Mouse (Mus musculus) testis, postnatal 10 days (tissue): ENCODE results near the gene Dennd1b.

Experiments
- DNase-seq: peaks from one replicate; pipeline ENCODE4 v3.0.0; 2021; ENCODE audit warnings: low spot score

Gene Dennd1b

GRCm38 (mm10) chr1:138963161-138963867 lies at the start of gene Dennd1b:
Gene Dennd1b, plus strand, starts transcription at chr1:138963435.
- peak; percentile 79 for DNase-seq

- no peak for DNase-seq
Measured at GRCm38 (mm10) chr1:138915596-138915995, 47.6 kb upstream of the Dennd1b start.

GRCm38 (mm10) chr1:138919601-138920000 lies 43.6 kb upstream of the Dennd1b start:
- no peak for DNase-seq

GRCm38 (mm10) chr1:138920082-138920481 lies 43.2 kb upstream of the Dennd1b start:
- no peak for DNase-seq

- DNase-seq: no peak
Measured at GRCm38 (mm10) chr1:138920799-138921198, 42.4 kb upstream of the Dennd1b start.

GRCm38 (mm10) chr1:138922886-138923285 lies 40.3 kb upstream of the Dennd1b start:
- no peak for DNase-seq

GRCm38 (mm10) chr1:138924282-138924681 lies 39.0 kb upstream of the Dennd1b start:
- DNase-seq: no peak

GRCm38 (mm10) chr1:138928671-138929483 lies 34.4 kb upstream of the Dennd1b start:
- DNase-seq: no peak

- no peak for DNase-seq
Measured at GRCm38 (mm10) chr1:138929985-138930384, 33.2 kb upstream of the Dennd1b start.

- DNase-seq: no peak
Measured at GRCm38 (mm10) chr1:138930856-138931255, 32.4 kb upstream of the Dennd1b start.

GRCm38 (mm10) chr1:138936169-138936568 lies 27.1 kb upstream of the Dennd1b start:
- DNase-seq: no peak

GRCm38 (mm10) chr1:138937686-138938370 lies 25.4 kb upstream of the Dennd1b start:
- DNase-seq: no peak

GRCm38 (mm10) chr1:138939579-138940139 lies 23.6 kb upstream of the Dennd1b start:
- DNase-seq: no peak

- DNase-seq: no peak
Measured at GRCm38 (mm10) chr1:138940407-138940806, 22.8 kb upstream of the Dennd1b start.

GRCm38 (mm10) chr1:138952173-138952572 lies 11.1 kb upstream of the Dennd1b start:
- DNase-seq: no peak

- no peak for DNase-seq
Measured at GRCm38 (mm10) chr1:138954978-138955377, 8.3 kb upstream of the Dennd1b start.

- no peak for DNase-seq
Measured at GRCm38 (mm10) chr1:138955455-138955854, 7.8 kb upstream of the Dennd1b start.

GRCm38 (mm10) chr1:138956511-138956910 lies 6.7 kb upstream of the Dennd1b start:
- DNase-seq: no peak

GRCm38 (mm10) chr1:138957111-138957510 lies 6.1 kb upstream of the Dennd1b start:
- no peak for DNase-seq

- DNase-seq: no peak
Measured at GRCm38 (mm10) chr1:138958863-138959262, 4.4 kb upstream of the Dennd1b start.

GRCm38 (mm10) chr1:138959903-138960483 lies 3.2 kb upstream of the Dennd1b start:
- no peak for DNase-seq
